In the genomic region with DNA sequence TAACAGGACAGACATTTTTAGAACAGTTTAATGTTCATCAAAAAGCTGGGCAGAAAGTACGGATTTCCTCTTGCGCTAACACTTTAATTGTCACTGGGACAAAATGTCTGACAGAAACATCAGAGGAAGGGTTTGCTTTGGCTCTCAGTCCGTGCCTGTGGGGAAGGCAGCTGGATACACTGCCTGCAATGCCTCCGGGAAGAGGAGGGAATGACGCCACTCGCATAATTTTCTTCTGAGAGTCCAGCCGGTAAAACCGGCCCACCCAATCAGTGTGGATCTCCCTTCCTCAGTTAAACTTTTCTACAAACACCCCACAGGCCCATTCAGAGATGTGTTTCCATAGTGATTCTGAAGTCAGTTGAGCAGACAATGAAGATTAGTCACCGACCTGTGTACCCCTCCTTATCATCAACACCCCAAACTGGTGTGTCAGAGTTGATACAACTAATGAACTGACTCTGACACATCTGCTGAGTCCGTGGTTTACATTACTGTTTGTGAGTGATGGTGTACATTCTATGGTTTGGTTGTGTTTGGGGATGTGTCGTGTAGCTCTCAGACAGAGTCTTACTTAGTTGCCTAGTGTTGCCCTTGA, we compare ENCODE assay signal across 18 mouse cellular contexts. TPM values are rescaled to one million over a fixed set of nuclear protein-coding genes. Genes with fewer than 3 reads are reported as not detected.
DNase-seq lines count a peak whose midpoint lies in the region; ATAC-seq lines count a peak whose summit lies in the region.
"Had no signal": no experiment of that assay in that cellular context is flagged by ENCODE, and none has a peak within 500 bp of the region (broad histone marks: within the 10 kb centered on the region; RNA-seq: fewer than 3 reads in every experiment).

No protein-coding gene starts in this region.

- ATAC-seq in liver, embryonic 15.5 days (ENCODE audit: insufficient read depth), result peak; percentile 72
- ATAC-seq: forebrain, embryonic 14.5 days had no signal

- H3K27ac ChIP-seq in liver, embryonic 15.5 days (replicated peaks), result 0 out of 2 replicates have a peak overlapping the region, but pooled peaks have one; percentile 48
- H3K27ac ChIP-seq: embryonic facial prominence, embryonic 15.5 days; gastrocnemius, adult 2 months; heart, embryonic 15.5 days; limb, embryonic 13.5 days had no signal

- H3K4me3 ChIP-seq in liver, embryonic 15.5 days (replicated peaks), result no peak overlapping the region
- H3K4me3 ChIP-seq: embryonic facial prominence, embryonic 15.5 days; gastrocnemius, adult 2 months; heart, embryonic 15.5 days; limb, embryonic 13.5 days; megakaryocyte, embryonic 14.5 days had no signal

- H3K36me3 ChIP-seq in liver, embryonic 15.5 days (replicated peaks), result no peaks in the 10 kb centered on the region
- H3K36me3 ChIP-seq: embryonic facial prominence, embryonic 15.5 days; heart, embryonic 15.5 days; limb, embryonic 13.5 days had no signal

- 47% methylated on average over 11 of the region's 11 CpGs for WGBS in liver, embryonic 15.5 days (ENCODE audit: insufficient replicate concordance)

- peak overlapping the region; percentile 35 for H3K4me2 ChIP-seq in liver, embryonic 15.5 days
- H3K4me2 ChIP-seq: embryonic facial prominence, embryonic 15.5 days; heart, embryonic 15.5 days; limb, embryonic 13.5 days had no signal

- H3K9ac ChIP-seq in liver, embryonic 15.5 days, result no peak overlapping the region
- H3K9ac ChIP-seq: embryonic facial prominence, embryonic 15.5 days; heart, embryonic 15.5 days; limb, embryonic 13.5 days had no signal

- DNase-seq in urinary bladder, postnatal 14 days (ENCODE audit: low spot score), result peak; percentile 71
- DNase-seq in urinary bladder, postnatal 10 days (ENCODE audit: low spot score), result no peak
- peak; percentile 60 for DNase-seq in c-Kit-positive CD71-positive TER-119-positive erythroid progenitor cells, embryonic 14.5 days (ENCODE audit: low spot score)
- DNase-seq in kidney, postnatal 25 days, result no peak
- no peak for DNase-seq in retina, postnatal 1 day
- DNase-seq in urinary bladder, postnatal 4 days (ENCODE audit: low spot score in 2 of 2), result no peak
- DNase-seq: adrenal gland, adult 8-10 months; cerebellum, adult 2 months; gastrocnemius, adult 2 months; kidney, adult 2 months; kidney, postnatal 14 days; lung, postnatal 10 days had no signal

- no peaks in the 10 kb centered on the region for H3K9me3 ChIP-seq in liver, embryonic 15.5 days (replicated peaks)
- H3K9me3 ChIP-seq: embryonic facial prominence, embryonic 15.5 days; heart, embryonic 15.5 days; limb, embryonic 13.5 days; megakaryocyte, embryonic 14.5 days had no signal

- H3K4me1 ChIP-seq in liver, embryonic 15.5 days (replicated peaks), result peaks cover 24% of the 10 kb centered on the region
- H3K4me1 ChIP-seq: embryonic facial prominence, embryonic 15.5 days; heart, embryonic 15.5 days; limb, embryonic 13.5 days had no signal

- H3K27me3 ChIP-seq in liver, embryonic 15.5 days, result no peaks in the 10 kb centered on the region
- H3K27me3 ChIP-seq: embryonic facial prominence, embryonic 15.5 days; heart, embryonic 15.5 days; limb, embryonic 13.5 days; megakaryocyte, embryonic 14.5 days had no signal

RNA-seq across cellular contexts. Expression of a gene that starts 8.7 kb away (rescaled TPM):
- 19.2 and 19.6 TPM in 2 replicates for polyA plus RNA-seq in liver, embryonic 15.5 days (2015; fragmentation: Nextera tagmentation; extraction: Ambion mirVana)

RNA-seq across cellular contexts. Expression of a gene that starts 23.5 kb away (rescaled TPM):
- 50.5 and 60.6 TPM in 2 replicates for polyA plus RNA-seq in liver, embryonic 15.5 days (2015; fragmentation: Nextera tagmentation; extraction: Ambion mirVana)

RNA-seq across cellular contexts. Expression of a gene that starts 53.4 kb away (rescaled TPM):
- polyA plus RNA-seq in liver, embryonic 15.5 days (2015; fragmentation: Nextera tagmentation; extraction: Ambion mirVana), result 9.8 and 9.9 TPM in 2 replicates

Comparison
In these comparisons a context has a peak if more than half of its experiments do, and no peak if none do; other contexts are left out.
1. DNase-seq: peak in urinary bladder, postnatal 14 days (single experiment) and c-Kit-positive CD71-positive TER-119-positive erythroid progenitor cells, embryonic 14.5 days (single experiment); none in urinary bladder, postnatal 10 days (single experiment), kidney, postnatal 25 days (0 of 2), retina, postnatal 1 day (single experiment) and urinary bladder, postnatal 4 days (0 of 2).